Mouse (Mus musculus) megakaryocyte, embryonic 14.5 days (primary cell): ENCODE measurements at regions not wholly inside any gene's neighbourhood (a gene's known extent, or its start where the extent isn't known, plus 50 kb on each side); places are given as distances from the start of the nearest gene placed in this dataset.

ENCODE experiments used
- H3K27me3 ChIP-seq: replicated peaks from 2 replicates; pipeline ENCODE3; 2012; ENCODE audit warnings: inconsistent platforms
- H3K36me3 ChIP-seq: replicated peaks from 2 replicates; pipeline ENCODE3; 2012; ENCODE audit warnings: low read length, inconsistent platforms, mixed read lengths
- H3K4me1 ChIP-seq: 2 replicates; pipeline ENCODE4 v1.6.1; 2012; ENCODE audit warnings: inconsistent platforms
- H3K4me3 ChIP-seq: replicated peaks from 2 replicates; pipeline ENCODE3; 2012; ENCODE audit warnings: moderate library complexity, mild to moderate bottlenecking, inconsistent platforms
- H3K9me3 ChIP-seq: 2 replicates; pipeline ENCODE4 v1.6.1; 2012; ENCODE audit warnings: inconsistent platforms
- FLI1 ChIP-seq: IDR thresholded peaks from 2 replicates; pipeline ENCODE4 v1.6.1; 2012; ENCODE audit warnings: low read length, inconsistent platforms, mixed read lengths
- GATA1 ChIP-seq: IDR thresholded peaks from 3 replicates; pipeline ENCODE4 v1.6.1; 2012; ENCODE audit warnings: mixed read lengths, low read length, inconsistent platforms, borderline replicate concordance

DNA sequence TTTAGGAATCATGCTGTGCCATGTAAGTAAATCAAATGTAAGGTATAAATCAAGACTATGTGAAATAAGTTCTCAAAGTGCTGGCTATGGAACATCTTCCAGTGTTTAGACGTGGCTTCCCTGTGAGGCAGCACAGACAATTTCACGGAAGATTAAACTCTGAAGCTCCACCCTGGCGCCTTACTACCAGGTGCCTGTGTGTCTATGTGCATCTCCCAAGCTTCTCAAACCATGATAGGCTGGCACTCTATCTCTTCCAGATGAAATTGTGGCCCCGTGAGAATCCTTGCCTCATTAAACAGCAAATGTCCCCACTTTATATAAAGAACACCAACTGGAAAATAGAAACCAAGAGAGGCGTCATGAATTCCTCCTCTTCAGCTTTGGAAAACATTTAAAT, 511.4 kb upstream of the Hsf2 start:
- Histone ChIP-seq H3K4me3 (no peak overlapping the region), H3K36me3 (no peaks in the 10 kb centered on the region), H3K27me3 (no peaks in the 10 kb centered on the region), H3K4me1 (no peaks in the 10 kb centered on the region), H3K9me3 (no peaks in the 10 kb centered on the region)
- TF ChIP-seq FLI1, result no peak
- no peak for TF ChIP-seq GATA1

GRCm38 (mm10) chr10:56979601-56980000, 506.6 kb upstream of the Hsf2 start:
- H3K36me3 ChIP-seq, result no peaks in the 10 kb centered on the region
- TF ChIP-seq FLI1 (no peak), GATA1 (no peak)
- no peaks in the 10 kb centered on the region for H3K4me1 ChIP-seq
- no peak overlapping the region for H3K4me3 ChIP-seq
- H3K27me3 ChIP-seq, result no peaks in the 10 kb centered on the region
- no peaks in the 10 kb centered on the region for H3K9me3 ChIP-seq

DNA sequence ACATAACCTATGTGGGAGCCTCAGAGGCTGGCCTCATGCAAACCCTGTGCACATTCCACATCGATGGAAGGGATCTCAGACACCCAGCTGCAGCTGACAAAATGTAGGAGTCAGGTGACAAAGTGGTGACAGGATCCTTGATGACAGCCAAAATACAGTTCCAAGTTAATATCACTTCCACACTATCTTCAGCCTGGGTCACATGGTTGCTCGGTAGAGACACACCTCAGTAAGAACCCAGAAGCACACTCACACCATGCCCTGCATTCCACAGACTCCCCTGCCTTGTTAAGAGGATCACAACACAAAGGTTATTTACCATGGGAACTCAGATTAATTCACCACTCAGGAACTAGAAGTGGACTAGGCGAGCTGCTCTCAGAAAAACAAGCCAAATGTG, 505.4 kb upstream of the Hsf2 start:
- Histone ChIP-seq H3K4me3 (no peak overlapping the region), H3K36me3 (no peaks in the 10 kb centered on the region), H3K9me3 (no peaks in the 10 kb centered on the region), H3K4me1 (no peaks in the 10 kb centered on the region), H3K27me3 (no peaks in the 10 kb centered on the region)
- TF ChIP-seq GATA1 (no peak), FLI1 (no peak)

GRCm38 (mm10) chr10:56982526-56983190, 503.5 kb upstream of the Hsf2 start:
- Histone ChIP-seq H3K9me3 (no peaks in the 10 kb centered on the region), H3K27me3 (no peaks in the 10 kb centered on the region), H3K36me3 (no peaks in the 10 kb centered on the region), H3K4me1 (no peaks in the 10 kb centered on the region), H3K4me3 (no peak overlapping the region)
- TF ChIP-seq FLI1 (no peak), GATA1 (no peak)

- H3K36me3 ChIP-seq, result no peaks in the 10 kb centered on the region
- H3K4me3 ChIP-seq, result no peak overlapping the region
- no peaks in the 10 kb centered on the region for H3K27me3 ChIP-seq
- no peak for TF ChIP-seq FLI1
- no peak for TF ChIP-seq GATA1
- H3K9me3 ChIP-seq, result no peaks in the 10 kb centered on the region
- H3K4me1 ChIP-seq, result no peaks in the 10 kb centered on the region
Measured at GRCm38 (mm10) chr10:56994969-56995368, 491.2 kb upstream of the Hsf2 start.

DNA sequence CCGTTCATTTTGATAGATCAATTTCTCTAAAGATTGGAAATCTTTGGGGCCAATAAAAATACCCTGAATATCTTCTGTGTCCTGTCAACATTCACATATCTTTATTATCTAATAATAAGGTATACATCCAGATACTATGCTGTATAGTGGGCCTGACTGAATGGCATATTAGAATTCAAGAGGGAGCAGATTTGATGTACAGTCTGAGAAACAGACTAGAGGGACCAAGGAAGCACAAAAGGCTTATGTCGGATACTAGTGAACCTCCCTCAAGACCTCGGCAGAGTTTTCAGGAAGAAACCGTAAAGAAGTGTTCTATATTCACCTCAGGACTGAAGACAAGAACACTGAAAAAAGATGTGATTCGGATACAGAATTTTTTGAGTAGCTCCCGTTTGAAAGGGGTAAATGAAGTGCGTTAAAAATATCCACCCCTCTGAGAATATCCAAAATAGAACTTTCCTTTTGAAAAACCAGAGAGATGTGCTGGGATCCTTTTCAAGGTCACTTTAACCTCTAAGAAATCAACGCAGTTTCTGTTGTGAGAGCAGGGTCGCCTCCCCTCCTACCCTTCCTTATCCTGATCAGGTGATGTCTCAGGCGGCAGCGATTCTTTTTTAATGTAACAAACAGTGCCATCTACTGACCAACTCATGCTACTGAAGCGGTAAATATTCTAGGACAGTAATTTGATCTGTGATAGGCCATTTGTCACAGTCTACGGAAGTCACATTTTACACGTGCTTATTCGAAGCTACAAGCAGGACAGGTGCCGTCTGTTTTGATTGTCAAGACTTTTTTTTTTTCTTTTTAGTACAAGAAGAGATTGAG, 485.1 kb upstream of the Hsf2 start:
- H3K9me3 ChIP-seq, result no peaks in the 10 kb centered on the region
- no peaks in the 10 kb centered on the region for H3K36me3 ChIP-seq
- H3K27me3 ChIP-seq, result no peaks in the 10 kb centered on the region
- H3K4me1 ChIP-seq, result peaks cover 6% of the 10 kb centered on the region
- H3K4me3 ChIP-seq, result peak overlapping the region; percentile 82
- no peak for TF ChIP-seq FLI1
- no peak for TF ChIP-seq GATA1

GRCm38 (mm10) chr10:57001723-57002110, 484.5 kb upstream of the Hsf2 start:
- TF ChIP-seq GATA1, result no peak
- no peak for TF ChIP-seq FLI1
- Histone ChIP-seq H3K4me3 (no peak overlapping the region), H3K4me1 (peaks cover 6% of the 10 kb centered on the region), H3K9me3 (no peaks in the 10 kb centered on the region), H3K27me3 (no peaks in the 10 kb centered on the region), H3K36me3 (no peaks in the 10 kb centered on the region)

- Histone ChIP-seq H3K4me3 (no peak overlapping the region), H3K36me3 (no peaks in the 10 kb centered on the region), H3K27me3 (no peaks in the 10 kb centered on the region), H3K9me3 (peaks cover 3% of the 10 kb centered on the region; the same call in 1 of the 2 replicates), H3K4me1 (no peaks in the 10 kb centered on the region)
- TF ChIP-seq GATA1 (no peak), FLI1 (no peak)
Measured at GRCm38 (mm10) chr10:57037641-57038040, 448.5 kb upstream of the Hsf2 start.

DNA sequence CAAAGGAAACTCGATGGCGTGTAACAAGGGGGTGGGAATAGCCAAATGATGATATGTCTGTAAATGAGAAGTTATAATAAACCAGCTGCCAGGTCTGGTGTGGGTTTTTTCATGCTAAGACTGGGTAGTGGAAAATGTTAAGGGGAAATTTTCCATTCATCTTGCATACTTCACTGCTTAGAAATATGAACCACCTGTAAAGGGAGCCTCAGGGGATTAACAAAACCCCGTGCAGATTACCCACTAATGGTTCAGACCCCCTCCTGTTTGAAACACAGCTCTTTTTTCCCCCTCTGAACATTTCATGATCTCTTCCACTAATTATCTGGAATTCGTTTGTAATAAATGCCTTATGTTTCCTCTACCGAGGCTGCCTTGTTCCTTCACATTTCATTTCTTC, 446.0 kb upstream of the Hsf2 start:
- H3K27me3 ChIP-seq, result no peaks in the 10 kb centered on the region
- H3K4me3 ChIP-seq, result no peak overlapping the region
- H3K4me1 ChIP-seq, result no peaks in the 10 kb centered on the region
- H3K36me3 ChIP-seq, result no peaks in the 10 kb centered on the region
- H3K9me3 ChIP-seq, result peaks cover 3% of the 10 kb centered on the region; the same call in 1 of the 2 replicates
- no peak for TF ChIP-seq FLI1
- no peak for TF ChIP-seq GATA1

DNA sequence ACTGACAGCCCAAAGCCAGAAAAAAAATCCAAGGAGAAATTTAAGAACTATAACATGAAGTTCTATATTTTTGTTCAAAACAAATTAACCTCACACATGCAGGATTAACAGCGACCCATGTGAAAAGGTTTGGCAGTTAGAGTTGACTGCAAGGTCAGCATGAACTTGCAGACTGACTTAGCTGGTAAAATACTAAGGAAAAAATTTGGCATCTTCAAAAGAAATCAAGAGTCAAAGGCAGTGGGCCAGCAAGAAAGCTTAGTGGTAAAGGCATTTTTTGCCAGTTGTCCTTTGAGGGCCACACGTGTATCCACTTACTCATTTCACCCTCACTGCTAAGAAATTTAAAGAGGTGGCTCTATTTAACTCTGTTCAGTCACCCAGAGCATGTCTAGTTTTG, 440.2 kb upstream of the Hsf2 start:
- H3K4me1 ChIP-seq, result no peaks in the 10 kb centered on the region
- no peak for TF ChIP-seq GATA1
- TF ChIP-seq FLI1, result no peak
- H3K27me3 ChIP-seq, result no peaks in the 10 kb centered on the region
- peaks cover 8% of the 10 kb centered on the region for H3K9me3 ChIP-seq
- H3K36me3 ChIP-seq, result no peaks in the 10 kb centered on the region
- no peak overlapping the region for H3K4me3 ChIP-seq
